Mouse (Mus musculus) embryonic stem cell, embryonic (primary cell): ENCODE results near the gene Pef1.

Source experiments
- CTCF ChIA-PET, 4 experiments: fragments of 300-600 bp in 2 of 4; fragments of 350-600 bp in 2 of 4; sonication (Branson Sonifier 250); formaldehyde crosslinking; loops; one replicate each; lab custom pipeline; 2022; ENCODE audit warnings: inconsistent platforms in 2 of 4; lab: Charles Lee
- POLR2A ChIA-PET, 4 experiments: fragments of 300-600 bp in 2 of 4; fragments of 350-600 bp in 2 of 4; sonication (Branson Sonifier 250); formaldehyde crosslinking; loops; one replicate each; lab custom pipeline; 2022; ENCODE audit warnings: antibody characterized with exemption in 4 of 4, inconsistent platforms in 1 of 4; lab: Charles Lee

The Pef1 gene

DNA sequence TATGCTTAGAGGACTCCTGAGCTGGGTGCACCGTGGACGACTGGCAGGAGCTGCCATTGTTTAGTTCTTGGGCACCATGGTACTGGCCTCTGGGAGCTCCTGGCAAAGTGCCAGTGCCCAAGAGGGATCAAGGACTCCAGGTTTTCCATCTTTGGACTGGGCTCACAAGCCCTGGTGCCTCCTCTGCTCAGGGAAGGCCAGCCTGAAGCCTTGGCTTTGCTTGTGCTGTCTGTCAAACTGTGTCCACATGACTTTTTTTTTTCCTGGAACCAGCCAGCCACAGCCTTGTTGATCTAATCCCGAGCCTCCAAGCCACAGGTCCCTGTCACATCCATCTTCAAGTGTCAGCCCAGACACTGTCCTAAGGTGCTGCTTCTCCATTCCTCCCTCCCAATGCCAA lies 39.4 kb downstream of the Pef1 start:
- CTCF ChIA-PET: interaction anchor here in 2 of 4 experiments (0.6 to 1.7 kb wide), 4 partner anchors 14 to 196 kb away, joined by 4 to 10 read pairs (median 6); no protein-coding TSS in a partner anchor
- POLR2A ChIA-PET: interaction anchor here in 3 of 4 experiments (0.6 to 1.3 kb wide), 6 partner anchors 20 to 35 kb away, joined by 3 to 5 read pairs (median 3); no protein-coding TSS in a partner anchor

DNA sequence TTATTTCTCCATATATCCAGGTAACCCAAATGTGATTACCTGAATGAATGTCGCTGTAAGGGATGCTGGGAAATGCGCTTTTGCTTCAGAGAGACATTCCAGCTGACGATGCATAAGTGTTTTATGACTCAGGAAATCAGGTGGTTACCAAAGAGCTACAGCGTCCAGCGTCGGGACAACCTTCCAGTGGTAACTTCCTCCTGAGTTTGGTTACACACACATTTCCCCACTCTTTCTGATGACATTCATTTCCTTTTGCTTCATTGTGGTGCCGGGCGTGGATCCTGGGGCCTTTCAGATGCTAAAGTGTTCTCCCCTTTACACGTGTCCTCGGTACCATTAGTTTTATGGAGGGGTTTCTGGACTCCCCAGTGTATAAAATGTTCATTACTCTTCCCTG lies 46.0 kb downstream of the Pef1 start:
- POLR2A ChIA-PET: interaction anchor here in 2 of 4 experiments (1.0 to 1.3 kb wide), 2 partner anchors 8 to 15 kb away, joined by 3 to 5 read pairs; no protein-coding TSS in a partner anchor
- CTCF ChIA-PET: interaction anchor here in 1 of 4 experiments (0.6 kb wide), 2 partner anchors 123 to 267 kb away, joined by 3 to 4 read pairs; no protein-coding TSS in a partner anchor

DNA sequence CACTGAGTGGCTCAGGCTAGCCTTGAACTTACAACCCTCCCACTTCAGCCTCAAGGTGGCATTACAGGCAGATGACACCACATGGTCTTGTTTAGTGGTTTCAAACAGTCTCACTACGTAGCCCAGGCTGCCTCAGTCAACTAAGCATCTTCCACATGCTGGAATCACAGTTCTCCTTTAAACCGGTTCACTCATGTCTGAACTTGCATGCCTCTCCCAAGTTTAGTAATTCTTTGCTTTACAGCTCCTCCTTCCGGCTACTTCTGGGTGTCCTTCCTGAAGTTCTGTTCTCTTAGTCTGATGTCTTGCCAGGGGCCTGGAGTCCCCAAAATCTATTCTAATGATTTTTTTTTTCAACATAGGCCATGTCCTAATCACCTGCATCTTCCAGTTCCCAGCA lies 51.9 kb downstream of the Pef1 start:
- POLR2A ChIA-PET: interaction anchor here in 2 of 4 experiments (1.0 to 1.6 kb wide), 3 partner anchors 47 to 165 kb away, joined by 3 to 5 read pairs (median 3); partner anchors contain the start of gene Pef1 (in 1 of the 2)
- CTCF ChIA-PET: no interaction called here

DNA sequence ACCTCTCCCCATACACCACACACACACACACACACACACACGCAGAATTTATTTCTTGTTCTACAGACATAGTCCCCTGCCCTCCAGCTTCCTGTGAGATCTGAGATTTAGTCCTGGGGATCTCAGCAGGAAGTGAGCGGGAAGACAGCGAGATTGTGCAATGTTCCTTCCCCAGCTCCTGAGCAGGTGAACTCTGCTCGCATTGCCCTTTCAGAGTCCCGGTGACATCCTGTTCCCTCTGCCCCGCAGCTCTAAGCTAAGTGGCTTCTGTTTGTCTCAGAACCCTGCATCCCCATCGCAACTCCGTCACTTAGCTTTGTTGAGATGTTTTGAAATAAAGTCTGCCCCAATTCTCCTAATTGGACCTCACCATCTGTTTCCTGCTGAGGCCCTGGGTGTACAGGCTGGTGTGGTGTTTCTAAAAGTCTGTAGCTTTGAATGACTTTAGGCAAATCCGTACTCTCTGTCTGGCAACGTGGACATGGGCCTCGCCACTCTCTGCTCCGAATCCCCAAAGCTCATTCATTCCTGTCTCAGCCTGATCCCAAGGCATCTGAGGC lies 54.5 kb downstream of the Pef1 start:
- CTCF ChIA-PET: interaction anchor here in 2 of 4 experiments (0.6 to 1.4 kb wide), 5 partner anchors 10 to 152 kb away, joined by 3 to 6 read pairs (median 3); no protein-coding TSS in a partner anchor

DNA sequence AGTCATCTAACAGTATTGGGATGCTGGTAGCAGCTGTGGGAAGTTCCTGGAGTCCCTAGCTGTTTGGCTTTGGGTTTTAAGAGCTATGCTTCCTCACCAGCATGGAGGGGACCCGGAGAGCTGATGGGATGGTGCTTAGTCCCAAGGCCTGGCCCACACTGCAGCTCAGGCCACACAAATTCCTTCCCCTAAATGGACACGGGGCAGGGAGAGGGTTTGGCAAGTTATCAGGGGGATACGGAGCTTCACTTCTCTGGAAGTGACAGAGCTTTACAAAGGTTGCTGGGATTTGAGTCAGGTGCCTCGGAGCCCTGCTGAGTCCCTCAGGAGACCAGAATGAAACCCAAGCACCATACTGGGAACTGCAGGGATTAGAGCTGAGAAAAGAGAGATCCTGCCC lies 59.0 kb downstream of the Pef1 start:
- POLR2A ChIA-PET: interaction anchor here (0.5 to 1.6 kb wide), 7 partner anchors 20 to 124 kb away, joined by 3 to 7 read pairs (median 3); partner anchors contain the start of gene Pef1 (in 1 of the 4)
- CTCF ChIA-PET: interaction anchor here in 3 of 4 experiments (0.5 to 1.2 kb wide), 5 partner anchors 13 to 209 kb away, joined by 3 to 5 read pairs (median 3); partner anchors contain the start of gene Tinagl1 (in 1 of the 3)

More for the DNA sequence above, 54.5 kb downstream of the Pef1 start:
- POLR2A ChIA-PET: interaction anchor here in 2 of 4 experiments (0.8 to 1.3 kb wide), 5 partner anchors 8 to 55 kb away, joined by 3 read pairs; partner anchors contain the start of gene Pef1 (in 1 of the 2)

DNA sequence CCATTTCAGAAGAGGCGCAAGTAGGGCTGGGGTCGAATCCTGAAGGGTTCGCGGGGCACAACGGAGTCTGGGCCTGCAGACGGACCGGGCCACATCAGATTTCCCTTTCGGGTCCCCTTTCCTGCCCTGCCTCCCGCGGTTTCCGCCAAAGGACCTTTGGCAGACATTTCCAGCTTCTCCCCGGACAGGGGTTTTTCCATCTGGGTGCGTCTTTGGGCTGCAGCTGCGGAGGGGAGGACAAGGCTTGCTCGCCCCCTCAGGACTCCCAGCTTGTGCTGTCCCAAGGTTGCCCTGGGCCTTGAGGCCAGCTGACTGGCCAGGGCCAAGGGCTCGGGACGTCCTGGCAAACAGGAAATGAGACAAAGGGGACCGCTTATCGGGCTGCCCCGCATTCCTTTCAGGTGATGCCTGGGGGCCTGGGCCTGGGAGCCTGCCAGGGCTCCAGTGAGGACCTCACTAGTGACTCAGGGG lies 61.1 kb downstream of the Pef1 start:
- ChIA-PET CTCF (interaction anchor here in 3 of 4 experiments (0.5 to 1.9 kb wide), 10 partner anchors 10 to 372 kb away, joined by 3 to 5 read pairs (median 4); no protein-coding TSS in a partner anchor), POLR2A (interaction anchor here (0.7 to 2.1 kb wide), 9 partner anchors 8 to 441 kb away, joined by 3 to 13 read pairs (median 4); partner anchors contain the start of genes Pef1 (in 1 of the 4), Snrnp40 (in 1 of the 4), Tinagl1 (in 1 of the 4) and Zcchc17 (in 1 of the 4))

DNA sequence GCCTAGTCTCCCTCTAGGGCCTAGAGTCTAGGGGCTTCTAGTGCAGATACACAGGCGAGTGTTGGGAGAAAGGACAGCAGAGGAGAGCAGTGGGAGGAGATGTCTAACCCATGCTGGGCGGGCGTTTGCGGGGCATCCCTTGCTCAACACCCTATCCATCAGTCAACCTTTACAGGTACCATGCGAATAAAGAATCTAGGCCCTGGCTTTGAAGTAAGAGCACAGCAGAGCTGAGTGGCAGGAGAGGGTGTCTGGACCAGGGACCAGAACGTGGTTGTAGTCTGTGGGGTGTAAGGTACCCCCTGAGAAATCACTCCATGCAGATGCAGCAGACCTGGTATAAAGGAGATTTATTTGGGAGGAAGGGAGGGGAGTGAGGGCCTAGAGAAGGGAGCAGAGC lies 61.8 kb downstream of the Pef1 start:
- ChIA-PET CTCF (interaction anchor here in 1 of 4 experiments (0.7 kb wide), 1 partner anchor 12 kb away, joined by 3 read pairs; no protein-coding TSS in a partner anchor), POLR2A (interaction anchor here in 2 of 4 experiments (0.6 to 2.1 kb wide), 2 partner anchors 16 to 369 kb away, joined by 4 to 5 read pairs; no protein-coding TSS in a partner anchor)

DNA sequence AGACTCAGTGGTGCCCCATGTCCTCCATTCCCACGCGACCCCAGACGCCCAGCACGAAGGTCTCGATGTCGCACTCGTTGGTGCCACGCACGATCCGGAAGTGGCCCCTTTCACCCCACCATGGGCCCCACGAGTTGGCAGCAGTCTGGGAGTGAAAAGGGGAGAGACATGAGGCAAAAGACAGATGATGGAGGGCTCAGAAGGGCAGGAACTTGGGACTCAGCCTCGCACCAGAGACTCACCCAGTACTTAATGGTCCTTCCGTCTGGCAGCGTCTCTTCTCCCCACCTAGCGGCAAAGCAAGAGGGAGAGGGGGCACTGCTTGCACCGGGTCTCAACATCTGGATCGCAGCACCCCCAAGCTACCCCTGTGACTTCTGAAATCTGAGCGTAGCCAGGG lies 63.7 kb downstream of the Pef1 start:
- POLR2A ChIA-PET: interaction anchor here in 2 of 4 experiments (0.9 to 2.8 kb wide), 6 partner anchors 9 to 139 kb away, joined by 3 to 8 read pairs (median 4); partner anchors contain the start of genes Pef1 (in 2 of the 2) and Tinagl1 (in 1 of the 2)
- CTCF ChIA-PET: interaction anchor here in 2 of 4 experiments (0.6 to 1.5 kb wide), 3 partner anchors 9 to 517 kb away, joined by 3 to 5 read pairs (median 3); no protein-coding TSS in a partner anchor

DNA sequence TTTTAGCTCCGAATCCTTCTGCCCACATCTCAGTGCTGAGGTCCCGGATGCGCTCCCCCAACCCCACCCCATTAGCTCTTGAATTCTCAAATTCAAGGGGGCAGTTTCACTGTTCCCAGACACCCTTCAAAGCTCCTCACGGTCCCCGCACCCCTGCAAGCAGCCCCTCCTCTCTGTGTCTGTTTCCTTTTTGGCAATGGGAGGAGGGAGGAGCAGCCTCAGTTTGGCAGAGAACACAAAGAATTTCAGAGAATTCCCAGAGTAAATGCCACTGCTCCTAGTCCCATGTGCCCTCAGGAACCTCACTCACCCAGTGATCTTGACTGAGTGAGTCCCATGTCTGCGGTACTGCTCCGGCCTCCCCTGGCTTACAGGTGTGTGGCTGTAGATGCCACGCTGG lies 64.2 kb downstream of the Pef1 start:
- ChIA-PET CTCF (interaction anchor here in 3 of 4 experiments (0.6 to 1.5 kb wide), 6 partner anchors 9 to 1182 kb away, joined by 3 to 5 read pairs (median 3); partner anchors contain the start of gene Tinagl1 (in 1 of the 3)), POLR2A (interaction anchor here in 2 of 4 experiments (0.6 to 2.8 kb wide), 8 partner anchors 8 to 363 kb away, joined by 3 to 8 read pairs (median 4); partner anchors contain the start of genes Pef1 (in 1 of the 2) and Tinagl1 (in 1 of the 2))

DNA sequence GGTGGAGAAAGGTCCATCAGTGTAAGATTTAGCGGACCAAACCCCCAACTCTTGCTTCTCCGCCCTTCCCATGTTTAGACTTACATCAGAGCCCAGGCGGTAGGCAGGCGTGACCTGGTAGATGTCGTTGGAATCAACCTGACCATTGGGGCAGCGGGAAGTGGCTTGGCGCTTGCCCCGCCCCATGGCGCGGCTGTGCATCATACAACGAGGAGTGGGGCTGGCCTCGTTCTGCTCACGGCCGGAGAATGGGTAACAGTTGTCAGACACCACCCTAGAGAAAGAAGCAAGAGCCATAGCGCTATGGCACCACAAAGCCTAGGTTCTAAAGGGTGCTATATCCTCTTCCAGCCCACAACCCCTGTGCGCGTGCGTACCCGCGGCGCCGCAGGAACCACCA lies 65.0 kb downstream of the Pef1 start:
- CTCF ChIA-PET: interaction anchor here in 3 of 4 experiments (0.6 to 1.5 kb wide), 5 partner anchors 8 to 1181 kb away, joined by 3 to 5 read pairs (median 3); partner anchors contain the start of gene Tinagl1 (in 1 of the 3)
- POLR2A ChIA-PET: interaction anchor here in 2 of 4 experiments (0.6 to 2.8 kb wide), 6 partner anchors 32 to 968 kb away, joined by 3 to 8 read pairs (median 4); partner anchors contain the start of gene Pef1 (in 1 of the 2)

DNA sequence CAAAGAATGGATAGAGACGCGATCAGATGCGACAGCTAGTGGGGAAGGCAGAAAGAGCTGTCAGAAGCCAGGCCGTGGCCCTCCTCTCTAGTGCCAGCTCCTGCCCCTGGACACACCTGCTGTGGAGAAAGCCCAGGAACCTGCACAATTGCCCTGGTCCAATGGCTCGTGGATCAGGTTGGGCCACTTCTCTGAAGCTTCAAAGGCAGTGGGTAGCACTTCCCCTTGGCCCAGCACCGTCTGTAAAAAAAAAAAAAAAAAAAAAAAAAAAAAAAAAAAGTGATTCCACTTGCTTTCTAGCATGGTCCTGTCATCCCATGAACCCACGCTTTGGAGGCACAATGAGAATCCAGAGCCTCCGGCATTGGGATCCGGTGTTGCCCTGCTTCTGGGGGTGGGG lies 65.5 kb downstream of the Pef1 start:
- ChIA-PET POLR2A (interaction anchor here in 2 of 4 experiments (0.6 to 2.8 kb wide), 4 partner anchors 66 to 968 kb away, joined by 3 to 8 read pairs (median 5); partner anchors contain the start of gene Pef1 (in 1 of the 2)), CTCF (interaction anchor here in 1 of 4 experiments (0.6 kb wide), 1 partner anchor 83 kb away, joined by 3 read pairs; no protein-coding TSS in a partner anchor)

DNA sequence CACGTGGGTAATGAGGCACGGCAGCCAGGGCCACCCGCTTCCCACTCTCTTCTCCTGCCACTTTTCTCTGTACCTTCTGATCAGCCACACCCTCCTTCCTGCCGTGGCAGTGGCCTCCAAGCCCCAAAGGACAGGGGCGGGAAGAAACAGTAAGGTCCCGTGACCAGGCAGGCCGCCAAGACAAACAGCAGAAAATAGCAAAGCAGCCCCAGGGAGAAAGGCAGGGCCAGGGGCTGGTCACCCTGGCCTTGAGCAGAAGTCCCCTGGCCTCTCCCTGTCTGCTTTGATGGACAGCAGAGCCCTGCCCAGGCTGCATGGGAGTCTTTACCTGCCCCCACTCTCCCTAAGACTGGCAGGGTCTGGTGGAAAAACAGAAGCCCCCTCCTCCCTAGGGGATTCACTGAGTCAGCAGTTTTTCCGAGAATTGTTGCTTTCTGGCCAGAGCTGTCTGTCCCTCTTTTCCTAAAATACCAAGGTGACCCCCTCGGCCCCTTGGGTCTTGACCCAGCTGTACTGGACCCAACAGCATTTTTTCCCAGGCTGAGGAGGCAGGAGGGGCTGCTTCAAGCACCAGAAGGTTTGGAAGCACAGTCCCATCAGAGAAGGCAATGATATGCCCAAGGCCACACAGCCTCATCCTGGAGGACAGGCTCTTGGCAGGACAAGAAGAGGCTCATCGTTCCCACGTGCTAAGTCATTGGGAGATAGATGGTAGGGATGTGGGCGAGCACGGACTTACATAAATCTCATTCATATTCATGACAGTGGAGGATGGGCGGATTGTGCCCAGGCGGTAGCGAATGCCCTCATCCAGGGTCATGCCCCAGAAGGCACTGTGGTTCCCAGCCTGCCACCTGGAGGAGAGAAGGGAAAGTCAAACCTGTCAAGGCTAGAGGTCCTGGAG lies 66.2 kb downstream of the Pef1 start:
- ChIA-PET CTCF (interaction anchor here in 1 of 4 experiments (0.7 to 1.2 kb wide), 2 partner anchors 113 to 123 kb away, joined by 3 to 4 read pairs; no protein-coding TSS in a partner anchor), POLR2A (no interaction called here)

DNA sequence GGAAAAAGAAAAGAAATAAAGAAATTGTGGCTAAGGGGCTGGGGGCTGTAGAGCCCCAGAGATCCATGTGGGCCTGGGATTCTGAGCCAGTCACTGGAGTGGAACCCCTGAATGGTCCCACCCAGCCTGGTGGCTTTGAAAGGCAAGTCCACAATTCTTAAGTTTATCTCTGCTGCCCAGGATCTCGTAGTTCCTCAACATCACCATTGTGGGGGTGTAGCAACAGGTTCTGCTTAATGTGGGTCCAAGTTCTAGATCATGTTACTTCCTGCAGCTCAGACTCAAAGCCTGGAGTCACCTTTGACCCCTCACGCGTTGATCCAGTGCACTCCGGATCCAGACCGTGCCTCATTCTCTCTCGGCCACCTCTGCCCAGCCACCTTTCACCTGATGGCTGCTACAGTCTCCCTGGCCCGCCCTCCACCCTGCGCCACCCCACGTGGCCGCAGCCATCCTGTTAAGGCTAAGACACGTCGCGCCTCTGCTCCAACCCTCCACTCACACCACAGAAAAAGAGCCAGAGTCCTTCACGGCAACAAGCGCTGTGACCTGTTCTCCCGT lies 67.1 kb downstream of the Pef1 start:
- POLR2A ChIA-PET: interaction anchor here in 2 of 4 experiments (0.7 to 0.9 kb wide), 2 partner anchors 102 to 115 kb away, joined by 3 read pairs; no protein-coding TSS in a partner anchor

DNA sequence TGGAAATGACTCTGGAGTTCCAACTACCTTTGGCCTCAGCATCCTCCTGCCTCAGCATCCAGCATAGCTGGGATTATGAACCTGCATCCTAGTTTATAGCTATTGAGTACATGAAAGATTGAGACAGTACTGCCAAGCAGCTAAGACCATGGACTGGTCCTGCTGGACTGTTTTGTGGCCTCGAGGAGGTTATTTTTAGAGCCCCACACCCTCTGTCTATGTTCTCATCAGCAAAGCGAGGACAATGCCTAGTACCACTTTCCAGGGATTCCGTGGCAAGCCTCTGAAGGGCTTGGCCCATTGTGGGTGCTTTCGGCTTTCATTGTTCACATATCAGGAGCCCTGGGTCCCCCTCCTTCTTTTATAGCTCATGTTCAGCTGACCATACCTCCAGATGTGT lies 68.0 kb downstream of the Pef1 start:
- CTCF ChIA-PET: no interaction called here

More for the DNA sequence above, 67.1 kb downstream of the Pef1 start:
- CTCF ChIA-PET: interaction anchor here in 1 of 4 experiments (1.2 kb wide), 1 partner anchor 114 kb away, joined by 4 read pairs; no protein-coding TSS in a partner anchor

DNA sequence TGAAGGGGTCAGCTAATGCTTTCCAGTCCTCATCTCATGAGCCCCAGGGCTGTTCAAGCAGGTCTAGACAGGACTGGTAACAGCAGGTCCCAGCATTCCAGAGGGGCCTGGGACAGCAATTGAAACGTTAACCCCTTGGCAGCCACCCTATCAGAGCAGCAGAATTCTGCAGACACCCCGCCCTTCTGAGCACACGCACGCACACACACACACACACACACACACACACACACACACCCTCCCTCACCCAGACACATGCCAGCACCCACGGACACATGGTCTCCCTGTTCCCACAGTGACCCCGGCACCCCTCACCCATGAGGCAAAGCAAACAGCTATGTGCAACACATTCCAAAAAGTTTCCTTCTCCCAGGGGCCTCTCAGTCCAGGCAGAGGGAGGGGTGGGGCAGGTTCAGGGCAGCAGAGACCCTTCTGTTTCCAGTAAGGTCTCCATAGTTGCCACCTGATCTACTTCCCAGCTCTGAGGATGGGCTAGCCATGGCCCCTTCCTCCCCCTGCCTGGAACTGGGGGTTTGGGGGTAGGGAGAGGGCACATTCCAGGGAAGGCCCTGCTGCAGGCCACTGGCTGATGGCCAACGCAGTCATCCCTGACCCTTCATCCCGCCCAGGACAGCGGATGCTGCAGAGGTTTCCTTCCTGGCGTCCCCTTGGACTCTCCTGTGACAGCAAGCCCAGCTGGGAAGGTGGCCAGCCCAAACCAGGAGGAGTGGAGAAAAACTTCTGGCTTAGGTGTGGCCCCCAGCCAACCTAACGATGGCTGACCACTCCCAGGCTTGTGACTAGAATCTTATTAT lies 69.8 kb downstream of the Pef1 start:
- CTCF ChIA-PET: interaction anchor here in 2 of 4 experiments (0.6 to 1.2 kb wide), 2 partner anchors 10 to 45 kb away, joined by 3 to 4 read pairs; no protein-coding TSS in a partner anchor
- POLR2A ChIA-PET: interaction anchor here in 3 of 4 experiments (0.5 to 1.5 kb wide), 7 partner anchors 9 to 186 kb away, joined by 3 to 5 read pairs (median 3); partner anchors contain the start of gene Pef1 (in 2 of the 3)

More for the DNA sequence above, 68.0 kb downstream of the Pef1 start:
- POLR2A ChIA-PET: interaction anchor here in 3 of 4 experiments (0.6 to 1.4 kb wide), 5 partner anchors 8 to 116 kb away, joined by 3 to 4 read pairs (median 3); no protein-coding TSS in a partner anchor
